Comparison of ENCODE assay signal across 17 mouse cellular contexts in genomic region chr6:94075990-94076389, GRCm38 (mm10).
"Had no signal": no experiment of that assay in that cellular context is flagged by ENCODE, and none has a peak within 500 bp of the region (broad histone marks: within the 10 kb centered on the region; RNA-seq: fewer than 3 reads in every experiment).

No protein-coding gene starts in this region.

- H3K27ac ChIP-seq: lung, embryonic 15.5 days; midbrain, embryonic 10.5 days; midbrain, embryonic 12.5 days; neural tube, embryonic 13.5 days; neural tube, embryonic 15.5 days had no signal

- H3K4me2 ChIP-seq: lung, embryonic 15.5 days; midbrain, embryonic 12.5 days; neural tube, embryonic 13.5 days; neural tube, embryonic 15.5 days had no signal

- H3K27me3 ChIP-seq: lung, embryonic 15.5 days; midbrain, embryonic 12.5 days; neural tube, embryonic 13.5 days; neural tube, embryonic 15.5 days had no signal

- H3K4me3 ChIP-seq: lung, embryonic 15.5 days; midbrain, embryonic 10.5 days; midbrain, embryonic 12.5 days; myocyte; neural tube, embryonic 13.5 days; neural tube, embryonic 15.5 days had no signal

- H3K36me3 ChIP-seq: lung, embryonic 15.5 days; midbrain, embryonic 10.5 days; midbrain, embryonic 12.5 days; neural tube, embryonic 13.5 days; neural tube, embryonic 15.5 days had no signal

- H3K9ac ChIP-seq: lung, embryonic 15.5 days; midbrain, embryonic 12.5 days; neural tube, embryonic 13.5 days; neural tube, embryonic 15.5 days had no signal

- DNase-seq: lung, adult 2 months; lung, postnatal 4 days; retina, postnatal 1 day; right cerebral cortex, adult 18-20 months; right cerebral cortex, postnatal 25 days; right cerebral cortex, postnatal 4 days; spleen, adult 18-20 months; thymus, adult 2 months; thymus, postnatal 25 days; thymus, postnatal 4 days had no signal

- H3K9me3 ChIP-seq: lung, embryonic 15.5 days; midbrain, embryonic 10.5 days; midbrain, embryonic 12.5 days; neural tube, embryonic 13.5 days; neural tube, embryonic 15.5 days had no signal

- ATAC-seq: lung, postnatal 0 days had no signal
